Mouse (Mus musculus) G1E (cell line): ENCODE results near the gene Ankrd13a.

ENCODE experiments used
- CTCF ChIP-seq: IDR thresholded peaks from 2 replicates; pipeline ENCODE4 v1.5.1; 2012; ENCODE audit warnings: low read depth, low read length, inconsistent platforms, mixed read lengths
- GATA1 ChIP-seq: IDR thresholded peaks from 2 replicates; pipeline ENCODE4 v1.6.1; 2012; ENCODE audit warnings: borderline replicate concordance, low read length, inconsistent platforms, mixed read lengths
- GATA2 ChIP-seq: IDR thresholded peaks from 2 replicates; pipeline ENCODE4 v1.6.1; 2012; ENCODE audit warnings: low read depth, low read length, inconsistent platforms, borderline replicate concordance
- POLR2AphosphoS5 ChIP-seq: IDR thresholded peaks from 2 replicates; pipeline ENCODE4 v1.6.1; 2012; ENCODE audit warnings: low read depth, low read length, inconsistent platforms; ENCODE audit not compliant: insufficient replicate concordance

- TF ChIP-seq POLR2AphosphoS5 (no peak), GATA2 (no peak), CTCF (no peak), GATA1 (no peak)
These were observed 18.8 kb downstream of the Ankrd13a start for GRCm38 (mm10) chr5:114793317-114793716.
